Mouse (Mus musculus) liver, adult 2 months (tissue): ENCODE data around the gene Cldn7.

ENCODE experiments used
- CTCF ChIP-seq: fragments of 200-500 bp; IDR thresholded peaks from 2 replicates; pipeline ENCODE4 v1.5.1; 2011; ENCODE audit warnings: low read depth, low read length, control low read depth
- POLR2A ChIP-seq: fragments of 200-500 bp; IDR thresholded peaks from 2 replicates; pipeline ENCODE4 v1.6.1; 2011; ENCODE audit warnings: low read length, control low read depth; ENCODE audit not compliant: insufficient read depth; ENCODE audit errors: extremely low read depth

- TF ChIP-seq CTCF (no peak), POLR2A (no peak)
These were observed 33.5 kb upstream of the Cldn7 start for GRCm38 (mm10) chr11:69930967-69931537.
